8 mouse cellular contexts compared by ENCODE assay signal in the genomic region with DNA sequence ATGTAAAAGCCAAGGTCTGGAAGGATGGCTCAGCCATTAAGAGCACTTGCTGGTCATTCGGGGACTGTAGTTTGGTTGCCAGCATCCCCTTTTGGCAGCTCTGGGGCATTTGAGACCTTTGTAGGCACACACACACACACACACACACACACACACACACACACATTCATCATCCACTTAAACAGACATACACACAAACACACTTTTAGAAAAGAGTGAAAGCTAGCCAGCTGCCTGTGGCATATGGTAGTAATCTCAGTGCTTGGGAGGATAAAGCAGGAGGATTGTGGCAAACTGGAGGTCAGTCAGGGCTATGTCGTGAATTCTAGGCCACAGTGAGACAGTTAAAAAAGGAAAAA. TPM values are rescaled to one million over a fixed set of nuclear protein-coding genes. Genes with fewer than 3 reads are reported as not detected.
DNase-seq lines count a peak whose midpoint lies in the region; ATAC-seq and TF ChIP-seq lines count a peak whose summit lies in the region.

No protein-coding gene starts in this region.

- H3K9ac ChIP-seq in embryonic facial prominence, embryonic 14.5 days (ENCODE audit: low read depth, low read length): peak overlapping the region; percentile 83
- peak overlapping the region; percentile 63 for H3K9ac ChIP-seq in limb, embryonic 12.5 days (replicated peaks)

- no peak for DNase-seq in lung, adult 2 months
- no peak for DNase-seq in lung, postnatal 25 days (ENCODE audit: low spot score)
- DNase-seq in embryonic facial prominence, embryonic 14.5 days (ENCODE audit: low spot score): peak; percentile 29
- peak; percentile 72 for DNase-seq in retina, postnatal 1 day
- no peak for DNase-seq in thymus, postnatal 14 days
- no peak for DNase-seq in gastrocnemius, adult 18-20 months (ENCODE audit: low spot score)
- DNase-seq in spleen, adult 18-20 months: no peak

- H3K9me3 ChIP-seq in embryonic facial prominence, embryonic 14.5 days (ENCODE audit: control insufficient read depth, low read length): no peaks in the 10 kb centered on the region
- no peaks in the 10 kb centered on the region for H3K9me3 ChIP-seq in limb, embryonic 12.5 days

- H3K27me3 ChIP-seq in embryonic facial prominence, embryonic 14.5 days (replicated peaks; ENCODE audit: control insufficient read depth, insufficient read depth, low read length): no peaks in the 10 kb centered on the region
- no peaks in the 10 kb centered on the region for H3K27me3 ChIP-seq in limb, embryonic 12.5 days

- H3K4me2 ChIP-seq in embryonic facial prominence, embryonic 14.5 days (ENCODE audit: low read depth, low read length): peak overlapping the region; percentile 73
- peak overlapping the region; percentile 86 for H3K4me2 ChIP-seq in limb, embryonic 12.5 days

- ATAC-seq in embryonic facial prominence, embryonic 14.5 days (ENCODE audit: low read depth): no peak
- ATAC-seq in limb, embryonic 12.5 days (ENCODE audit: insufficient number of reproducible peaks, insufficient read depth, low FRiP score, low TSS enrichment, low read depth): no peak

- peak overlapping the region; percentile 91 for H3K27ac ChIP-seq in embryonic facial prominence, embryonic 14.5 days (replicated peaks; ENCODE audit: low read depth, low read length)
- peak overlapping the region; percentile 86 for H3K27ac ChIP-seq in limb, embryonic 12.5 days

- peaks cover 15% of the 10 kb centered on the region for H3K4me1 ChIP-seq in lung, adult 2 months (ENCODE audit: control insufficient read depth, insufficient read depth, low read length)
- peaks cover 10% of the 10 kb centered on the region for H3K4me1 ChIP-seq in embryonic facial prominence, embryonic 14.5 days (ENCODE audit: control insufficient read depth, insufficient read depth, low read length)
- H3K4me1 ChIP-seq in limb, embryonic 12.5 days (replicated peaks): peaks cover 17% of the 10 kb centered on the region

- no peak for TF ChIP-seq CTCF in lung, adult 2 months (IDR thresholded peaks at IDR 0.05; ENCODE audit: insufficient read depth, low read length)

- 22% methylated on average over 2 of the region's 2 CpGs for WGBS in lung, adult 2 months
- 45% methylated on average over 2 of the region's 2 CpGs for WGBS in embryonic facial prominence, embryonic 14.5 days
- WGBS in limb, embryonic 12.5 days: 44% methylated on average over 2 of the region's 2 CpGs

- peak overlapping the region; percentile 65 for H3K4me3 ChIP-seq in lung, adult 2 months (replicated peaks; ENCODE audit: extremely low read depth, low read depth, low read length)
- H3K4me3 ChIP-seq in embryonic facial prominence, embryonic 14.5 days (ENCODE audit: low read depth, low read length): peak overlapping the region; percentile 93
- peak overlapping the region; percentile 95 for H3K4me3 ChIP-seq in limb, embryonic 12.5 days (replicated peaks)

- TF ChIP-seq POLR2A in lung, adult 2 months (IDR thresholded peaks at IDR 0.05; ENCODE audit: borderline replicate concordance, extremely low read depth, low read depth, low read length): no peak

- H3K36me3 ChIP-seq in embryonic facial prominence, embryonic 14.5 days (ENCODE audit: control insufficient read depth, insufficient read depth, low read length): no peaks in the 10 kb centered on the region
- no peaks in the 10 kb centered on the region for H3K36me3 ChIP-seq in limb, embryonic 12.5 days

RNA-seq across cellular contexts. Expression of gene Sun1, which starts 0.8 kb away (rescaled TPM):
- 48.5 and 57.9 TPM in 2 replicates for polyA plus RNA-seq in lung, adult 2 months (2012; rRNA removed)
- 56.3 and 59.5 TPM in 2 replicates for polyA plus RNA-seq in embryonic facial prominence, embryonic 14.5 days (2014; fragmentation: Nextera tagmentation; extraction: Ambion mirVana)
- 54.0 and 54.9 TPM in 2 replicates for polyA plus RNA-seq in limb, embryonic 12.5 days (2016; fragmentation: Nextera tagmentation; extraction: Ambion mirVana)
- total RNA-seq in gastrocnemius, adult 18-20 months (2021): 10 to 100 TPM; 36.8 to 37.0 TPM

RNA-seq across cellular contexts. Expression of gene Dnaaf5, which starts 49.6 kb away (rescaled TPM):
- 24.5 and 25.6 TPM in 2 replicates for polyA plus RNA-seq in lung, adult 2 months (2012; rRNA removed)
- polyA plus RNA-seq in embryonic facial prominence, embryonic 14.5 days (2014; fragmentation: Nextera tagmentation; extraction: Ambion mirVana): 5.2 and 5.8 TPM in 2 replicates
- 4.7 and 5.8 TPM in 2 replicates for polyA plus RNA-seq in limb, embryonic 12.5 days (2016; fragmentation: Nextera tagmentation; extraction: Ambion mirVana)
- total RNA-seq in gastrocnemius, adult 18-20 months (2021): 10 to 100 TPM; 16.3 to 18.5 TPM

RNA-seq across cellular contexts. Expression of gene Prkar1b, which starts 49.8 kb away (rescaled TPM):
- 18.8 and 19.5 TPM in 2 replicates for polyA plus RNA-seq in lung, adult 2 months (2012; rRNA removed)
- 22.8 and 26.1 TPM in 2 replicates for polyA plus RNA-seq in embryonic facial prominence, embryonic 14.5 days (2014; fragmentation: Nextera tagmentation; extraction: Ambion mirVana)
- polyA plus RNA-seq in limb, embryonic 12.5 days (2016; fragmentation: Nextera tagmentation; extraction: Ambion mirVana): 12.7 and 13.8 TPM in 2 replicates
- total RNA-seq in gastrocnemius, adult 18-20 months (2021): 1 to 10 TPM in 1 of 2 experiments, under 1 TPM in 1; 0.78 to 1.3 TPM

RNA-seq across cellular contexts. Expression of gene Get4, which starts 52.5 kb away (rescaled TPM):
- 105 and 162 TPM in 2 replicates for polyA plus RNA-seq in lung, adult 2 months (2012; rRNA removed)
- polyA plus RNA-seq in embryonic facial prominence, embryonic 14.5 days (2014; fragmentation: Nextera tagmentation; extraction: Ambion mirVana): 136 and 156 TPM in 2 replicates
- polyA plus RNA-seq in limb, embryonic 12.5 days (2016; fragmentation: Nextera tagmentation; extraction: Ambion mirVana): 165 and 167 TPM in 2 replicates
- 10 to 100 TPM; 28.6 to 31.9 TPM for total RNA-seq in gastrocnemius, adult 18-20 months (2021)

Comparison
In these comparisons a context has a peak if more than half of its experiments do, and no peak if none do; other contexts are left out.
1. DNase-seq: peak in embryonic facial prominence, embryonic 14.5 days (single experiment) and retina, postnatal 1 day (single experiment); none in lung, adult 2 months (single experiment), lung, postnatal 25 days (single experiment), thymus, postnatal 14 days (single experiment), gastrocnemius, adult 18-20 months (single experiment) and spleen, adult 18-20 months (0 of 2).
2. Peak in every context shown above with its lines, with median percentiles within 50 percentile points of each other: H3K4me3 ChIP-seq.